Mouse (Mus musculus): ENCODE results near the gene Nol9. TPM values are rescaled to one million over a fixed set of nuclear protein-coding genes. Genes with fewer than 3 reads are reported as not detected.
A peak's percentile ranks its signal among the peaks of the same experiment; 100 is the strongest.

Nol9 gene
- polyA plus RNA-seq, 2 experiments: 9.8 to 11.5 TPM

GRCm38 (mm10) chr4:152100541-152100940 lies 61.4 kb downstream of the Nol9 start:
- TF ChIP-seq CTCF (IDR thresholded peaks at IDR 0.05; ENCODE audit: low read depth): no peak
- no peak overlapping the region for H3K27ac ChIP-seq
- DNase-seq (ENCODE audit: low read depth in 3 of 3, low spot score in 3 of 3) (no peak), ATAC-seq (ENCODE audit: insufficient read depth) (no peak)
- H3K4me2 ChIP-seq (ENCODE audit: low read depth): no peak overlapping the region
- H3K9me3 ChIP-seq (ENCODE audit: control insufficient read depth, low read length): no peaks in the 10 kb centered on the region
- 63% methylated on average over 11 of the region's 11 CpGs for WGBS (ENCODE audit: insufficient replicate concordance)
- H3K27me3 ChIP-seq (ENCODE audit: control insufficient read depth, insufficient read depth, low read length): no peaks in the 10 kb centered on the region
- no peak overlapping the region for H3K9ac ChIP-seq (replicated peaks)
- H3K4me3 ChIP-seq (ENCODE audit: insufficient read depth in 1 of 2, low read depth in 2 of 2, low read length in 2 of 2): no peak overlapping the region
- H3K4me1 ChIP-seq (replicated peaks; ENCODE audit: control insufficient read depth in 2 of 2, insufficient read depth in 2 of 2, low read length in 1 of 2): peaks cover 9 to 14% of the 10 kb centered on the region in 2 experiments
- H3K36me3 ChIP-seq (replicated peaks; ENCODE audit: control insufficient read depth, insufficient read depth, low read depth): peaks cover 6% of the 10 kb centered on the region; the same call in 1 of the 2 replicates

GRCm38 (mm10) chr4:152101081-152101653 lies 62.0 kb downstream of the Nol9 start:
- no peaks in the 10 kb centered on the region for H3K9me3 ChIP-seq (ENCODE audit: control insufficient read depth, low read length)
- no peak overlapping the region for H3K4me2 ChIP-seq (ENCODE audit: low read depth)
- no peaks in the 10 kb centered on the region for H3K27me3 ChIP-seq (ENCODE audit: control insufficient read depth, insufficient read depth, low read length)
- DNase-seq (ENCODE audit: low read depth in 3 of 3, low spot score in 3 of 3) (no peak), ATAC-seq (ENCODE audit: insufficient read depth) (no peak)
- no peak for TF ChIP-seq CTCF (IDR thresholded peaks at IDR 0.05; ENCODE audit: low read depth)
- no peak for TF ChIP-seq EP300 (IDR thresholded peaks at IDR 0.05; ENCODE audit: low read depth)
- 54% methylated on average over 7 of the region's 7 CpGs for WGBS (ENCODE audit: insufficient replicate concordance)
- no peak overlapping the region for H3K9ac ChIP-seq (replicated peaks)
- H3K36me3 ChIP-seq (replicated peaks; ENCODE audit: control insufficient read depth, insufficient read depth, low read depth): peaks cover 6% of the 10 kb centered on the region; the same call in 1 of the 2 replicates
- peaks cover 3 to 9% of the 10 kb centered on the region in 2 experiments; a peak in 3 of 4 replicates for H3K4me1 ChIP-seq (replicated peaks; ENCODE audit: control insufficient read depth in 2 of 2, insufficient read depth in 2 of 2, low read length in 1 of 2)
- H3K4me3 ChIP-seq (ENCODE audit: insufficient read depth in 1 of 2, low read depth in 2 of 2, low read length in 2 of 2): no peak overlapping the region
- no peak overlapping the region for H3K27ac ChIP-seq

DNA sequence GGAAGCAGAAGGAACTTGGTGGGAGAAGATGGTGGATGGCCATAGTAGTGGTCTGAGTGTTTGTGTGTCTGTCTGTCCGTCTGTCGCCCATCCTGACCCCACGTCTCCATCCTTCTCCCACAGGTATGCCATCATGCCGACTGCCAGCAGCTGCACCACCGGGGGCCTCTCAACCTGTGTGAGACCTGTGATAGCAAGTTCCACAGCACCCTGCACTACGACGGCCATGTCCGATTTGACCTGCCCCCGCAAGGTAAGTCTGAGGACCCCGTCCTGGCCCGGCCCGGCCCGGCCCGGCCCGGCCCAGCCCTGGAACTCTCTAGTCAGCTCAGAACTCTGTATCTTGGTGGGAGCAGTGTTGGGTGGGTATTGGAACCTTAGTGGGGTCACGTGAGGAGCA lies 62.8 kb downstream of the Nol9 start:
- no peak for TF ChIP-seq EP300 (IDR thresholded peaks at IDR 0.05; ENCODE audit: low read depth)
- TF ChIP-seq CTCF (IDR thresholded peaks at IDR 0.05; ENCODE audit: low read depth): no peak
- Histone ChIP-seq H3K36me3 (replicated peaks; ENCODE audit: control insufficient read depth, insufficient read depth, low read depth) (peaks cover 6% of the 10 kb centered on the region; the same call in 1 of the 2 replicates), H3K4me2 (ENCODE audit: low read depth) (no peak overlapping the region), H3K27me3 (ENCODE audit: control insufficient read depth, insufficient read depth, low read length) (no peaks in the 10 kb centered on the region), H3K4me3 (ENCODE audit: insufficient read depth in 1 of 2, low read depth in 2 of 2, low read length in 2 of 2) (no peak overlapping the region), H3K9ac (replicated peaks) (no peak overlapping the region), H3K4me1 (replicated peaks; ENCODE audit: control insufficient read depth in 2 of 2, insufficient read depth in 2 of 2, low read length in 1 of 2) (peaks cover 0 to 10% of the 10 kb centered on the region in 2 experiments; a peak in 2 of 4 replicates), H3K9me3 (ENCODE audit: control insufficient read depth, low read length) (no peaks in the 10 kb centered on the region), H3K27ac (no peak overlapping the region)
- WGBS (ENCODE audit: insufficient replicate concordance): 86% methylated on average over 16 of the region's 16 CpGs
- ATAC-seq (ENCODE audit: insufficient read depth) (no peak), DNase-seq (ENCODE audit: low read depth in 3 of 3, low spot score in 3 of 3) (no peak)

DNA sequence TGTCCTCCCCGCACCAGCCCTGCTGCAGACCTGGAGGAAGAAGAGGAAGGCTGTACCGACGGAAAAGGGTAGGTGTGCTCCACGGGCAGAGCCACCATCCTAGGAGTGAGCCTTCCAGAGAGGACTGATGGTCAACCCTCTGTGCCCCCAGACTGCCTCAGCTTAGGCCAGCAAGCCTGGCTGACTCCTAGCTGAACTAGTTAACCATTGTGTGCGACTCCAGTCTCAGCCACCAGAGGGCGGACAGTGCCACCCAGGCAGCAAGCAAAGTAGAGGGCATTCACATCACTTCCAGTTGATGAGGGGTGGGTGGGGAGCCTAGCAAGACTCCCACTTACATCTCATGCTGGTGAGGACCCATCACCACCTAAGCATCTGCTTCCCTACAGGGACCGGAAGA lies 63.9 kb downstream of the Nol9 start:
- no peaks in the 10 kb centered on the region for H3K27me3 ChIP-seq (ENCODE audit: control insufficient read depth, insufficient read depth, low read length)
- H3K27ac ChIP-seq: no peak overlapping the region
- peaks cover 6% of the 10 kb centered on the region; the same call in 1 of the 2 replicates for H3K36me3 ChIP-seq (replicated peaks; ENCODE audit: control insufficient read depth, insufficient read depth, low read depth)
- ATAC-seq (ENCODE audit: insufficient read depth) (no peak), DNase-seq (ENCODE audit: low read depth in 3 of 3, low spot score in 3 of 3) (peak in 2 of 3 experiments; percentile 37 to 41)
- WGBS (ENCODE audit: insufficient replicate concordance): 44% methylated on average over 7 of the region's 7 CpGs
- no peak overlapping the region for H3K9ac ChIP-seq (replicated peaks)
- H3K4me3 ChIP-seq (ENCODE audit: insufficient read depth in 1 of 2, low read depth in 2 of 2, low read length in 2 of 2): no peak overlapping the region
- no peak overlapping the region for H3K4me2 ChIP-seq (ENCODE audit: low read depth)
- H3K9me3 ChIP-seq (ENCODE audit: control insufficient read depth, low read length): no peaks in the 10 kb centered on the region
- peaks cover 2 to 13% of the 10 kb centered on the region in 2 experiments; a peak in 2 of 4 replicates for H3K4me1 ChIP-seq (replicated peaks; ENCODE audit: control insufficient read depth in 2 of 2, insufficient read depth in 2 of 2, low read length in 1 of 2)
- no peak for TF ChIP-seq EP300 (IDR thresholded peaks at IDR 0.05; ENCODE audit: low read depth)
- TF ChIP-seq CTCF (IDR thresholded peaks at IDR 0.05; ENCODE audit: low read depth): peak; percentile 97

DNA sequence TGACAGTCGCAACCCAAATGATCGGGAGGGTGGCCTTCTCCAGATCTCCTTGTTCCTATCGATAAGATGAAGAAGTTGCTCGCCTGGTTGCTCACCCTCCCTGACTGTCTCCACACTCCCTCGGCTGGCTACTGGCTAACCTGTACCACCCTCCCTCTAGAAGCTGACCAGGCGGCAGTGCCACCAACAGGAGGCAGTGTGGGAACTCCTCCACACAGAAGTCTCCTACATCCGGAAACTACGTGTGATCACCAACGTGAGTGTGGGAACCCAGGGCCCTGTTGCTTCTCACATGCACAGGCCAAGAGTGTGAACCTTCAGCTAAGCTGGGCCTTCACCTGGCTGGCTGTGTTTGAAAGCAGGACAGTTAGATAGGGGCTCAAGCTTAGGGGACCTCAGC lies 67.6 kb downstream of the Nol9 start:
- TF ChIP-seq EP300 (IDR thresholded peaks at IDR 0.05; ENCODE audit: low read depth): no peak
- peak; percentile 59 for TF ChIP-seq CTCF (IDR thresholded peaks at IDR 0.05; ENCODE audit: low read depth)

More for the DNA sequence above, 67.6 kb downstream of the Nol9 start:
- H3K27me3 ChIP-seq (ENCODE audit: control insufficient read depth, insufficient read depth, low read length): no peaks in the 10 kb centered on the region
- H3K4me3 ChIP-seq (ENCODE audit: insufficient read depth in 1 of 2, low read depth in 2 of 2, low read length in 2 of 2): peak overlapping the region in 1 of 2 experiments; percentile 13; a peak in 1 of 4 replicates
- H3K36me3 ChIP-seq (replicated peaks; ENCODE audit: control insufficient read depth, insufficient read depth, low read depth): peaks cover 15% of the 10 kb centered on the region
- WGBS (ENCODE audit: insufficient replicate concordance): 58% methylated on average over 9 of the region's 9 CpGs
- H3K27ac ChIP-seq: no peak overlapping the region; the same call in 1 of the 2 replicates
- no peak overlapping the region; the same call in 1 of the 2 replicates for H3K4me2 ChIP-seq (ENCODE audit: low read depth)
- H3K4me1 ChIP-seq (replicated peaks; ENCODE audit: control insufficient read depth in 2 of 2, insufficient read depth in 2 of 2, low read length in 1 of 2): peaks cover 30 to 37% of the 10 kb centered on the region in 2 experiments
- no peak for ATAC-seq (ENCODE audit: insufficient read depth)
- no peak for DNase-seq (ENCODE audit: low read depth in 3 of 3, low spot score in 3 of 3)
- H3K9ac ChIP-seq (replicated peaks): no peak overlapping the region
- no peaks in the 10 kb centered on the region for H3K9me3 ChIP-seq (ENCODE audit: control insufficient read depth, low read length)
